Mouse (Mus musculus): Measurements from ENCODE around the gene Ccdc82. TPM values are rescaled to one million over a fixed set of nuclear protein-coding genes. Genes with fewer than 3 reads are reported as not detected.
A peak's percentile ranks its signal among the peaks of the same experiment; 100 is the strongest.

Gene Ccdc82
- polyA plus RNA-seq, 1 experiment from 2014 or later, result 15.8 TPM

- Histone ChIP-seq H3K9me3 (ENCODE audit: control insufficient read depth, low read length) (no peaks in the 10 kb centered on the region), H3K4me2 (ENCODE audit: low read length) (peak within 1 kb of the TSS; percentile 75), H3K9ac (replicated peaks; ENCODE audit: low read length) (peak within 1 kb of the TSS; percentile 54; the same call in 1 of the 2 replicates), H3K36me3 (ENCODE audit: control insufficient read depth, insufficient read depth, low read length) (0 out of 2 replicates have a peak, but pooled peaks cover 3% of the 10 kb centered on the region), H3K27ac (replicated peaks; ENCODE audit: low read depth, low read length) (peak within 1 kb of the TSS; percentile 66), H3K4me1 (ENCODE audit: control insufficient read depth, insufficient read depth, low read length) (peaks cover 18% of the 10 kb centered on the region), H3K4me3 (replicated peaks; ENCODE audit: low read depth, low read length) (peak within 1 kb of the TSS; percentile 52), H3K27me3 (ENCODE audit: control insufficient read depth, insufficient read depth, low read length) (no peaks in the 10 kb centered on the region)
- DNase-seq (peak; percentile 59), ATAC-seq (ENCODE audit: low FRiP score, low TSS enrichment) (no peak)
- 8% methylated on average over 10 of the region's 10 CpGs for WGBS
Observed at GRCm38 (mm10) chr9:13245481-13245880, 1.3 kb upstream of the Ccdc82 start, which contains the start of gene Jrkl. Gene Jrkl, minus strand, starts transcription at chr9:13245829.

- Histone ChIP-seq H3K27ac (replicated peaks; ENCODE audit: low read depth, low read length) (no peak overlapping the region), H3K4me1 (ENCODE audit: control insufficient read depth, insufficient read depth, low read length) (peaks cover 18% of the 10 kb centered on the region), H3K27me3 (ENCODE audit: control insufficient read depth, insufficient read depth, low read length) (no peaks in the 10 kb centered on the region), H3K4me3 (replicated peaks; ENCODE audit: low read depth, low read length) (peak overlapping the region; percentile 52; the same call in 1 of the 2 replicates), H3K9ac (replicated peaks; ENCODE audit: low read length) (no peak overlapping the region), H3K36me3 (ENCODE audit: control insufficient read depth, insufficient read depth, low read length) (no peaks in the 10 kb centered on the region), H3K4me2 (ENCODE audit: low read length) (peak overlapping the region; percentile 65), H3K9me3 (ENCODE audit: control insufficient read depth, low read length) (no peaks in the 10 kb centered on the region)
- WGBS, result 97% methylated on average over 4 of the region's 4 CpGs
- ATAC-seq (ENCODE audit: low FRiP score, low TSS enrichment), result no peak
- DNase-seq, result no peak
Observed at GRCm38 (mm10) chr9:13248104-13248503, 1.3 kb downstream of the Ccdc82 start.

- Histone ChIP-seq H3K9me3 (ENCODE audit: control insufficient read depth, low read length) (no peaks in the 10 kb centered on the region), H3K4me2 (ENCODE audit: low read length) (no peak overlapping the region), H3K4me3 (replicated peaks; ENCODE audit: low read depth, low read length) (no peak overlapping the region), H3K27me3 (ENCODE audit: control insufficient read depth, insufficient read depth, low read length) (no peaks in the 10 kb centered on the region), H3K4me1 (ENCODE audit: control insufficient read depth, insufficient read depth, low read length) (peaks cover 5% of the 10 kb centered on the region; the same call in 1 of the 2 replicates), H3K9ac (replicated peaks; ENCODE audit: low read length) (no peak overlapping the region), H3K27ac (replicated peaks; ENCODE audit: low read depth, low read length) (no peak overlapping the region), H3K36me3 (ENCODE audit: control insufficient read depth, insufficient read depth, low read length) (no peaks in the 10 kb centered on the region)
- WGBS, result 78% methylated on average over 2 of the region's 2 CpGs
- DNase-seq, result no peak
- no peak for ATAC-seq (ENCODE audit: low FRiP score, low TSS enrichment)
Observed at GRCm38 (mm10) chr9:13251251-13251650, 4.5 kb downstream of the Ccdc82 start.

- Histone ChIP-seq H3K9me3 (ENCODE audit: control insufficient read depth, low read length) (no peaks in the 10 kb centered on the region), H3K36me3 (ENCODE audit: control insufficient read depth, insufficient read depth, low read length) (no peaks in the 10 kb centered on the region), H3K4me2 (ENCODE audit: low read length) (no peak overlapping the region), H3K27me3 (ENCODE audit: control insufficient read depth, insufficient read depth, low read length) (no peaks in the 10 kb centered on the region), H3K27ac (replicated peaks; ENCODE audit: low read depth, low read length) (no peak overlapping the region), H3K4me3 (replicated peaks; ENCODE audit: low read depth, low read length) (no peak overlapping the region), H3K4me1 (ENCODE audit: control insufficient read depth, insufficient read depth, low read length) (no peaks in the 10 kb centered on the region), H3K9ac (replicated peaks; ENCODE audit: low read length) (no peak overlapping the region)
- 95% methylated on average over 1 of the region's 1 CpGs for WGBS
- DNase-seq (no peak), ATAC-seq (ENCODE audit: low FRiP score, low TSS enrichment) (no peak)
Observed at GRCm38 (mm10) chr9:13256726-13257125, 10.0 kb downstream of the Ccdc82 start.

DNA sequence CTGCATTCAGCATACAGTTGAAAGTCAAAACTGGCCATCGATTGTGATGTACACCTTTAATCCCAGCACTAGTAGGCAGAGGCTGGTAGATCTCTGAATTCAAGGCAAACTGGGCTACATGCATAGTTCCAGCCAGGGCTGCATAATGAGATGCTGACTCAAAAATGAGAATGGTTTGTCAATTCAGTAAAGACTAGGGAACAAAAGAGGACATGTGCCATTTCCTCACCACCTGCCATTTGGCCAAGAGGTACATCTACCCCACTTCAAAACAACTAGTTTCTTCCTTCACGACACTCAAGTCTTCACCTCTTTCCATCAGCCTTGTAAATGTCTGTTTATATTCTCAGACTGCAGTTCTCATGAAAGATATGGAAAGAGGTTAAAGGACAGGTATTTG, 11.4 kb downstream of the Ccdc82 start:
- Histone ChIP-seq H3K4me1 (ENCODE audit: control insufficient read depth, insufficient read depth, low read length) (no peaks in the 10 kb centered on the region), H3K4me2 (ENCODE audit: low read length) (no peak overlapping the region), H3K27ac (replicated peaks; ENCODE audit: low read depth, low read length) (no peak overlapping the region), H3K27me3 (ENCODE audit: control insufficient read depth, insufficient read depth, low read length) (no peaks in the 10 kb centered on the region), H3K9ac (replicated peaks; ENCODE audit: low read length) (no peak overlapping the region), H3K36me3 (ENCODE audit: control insufficient read depth, insufficient read depth, low read length) (no peaks in the 10 kb centered on the region), H3K9me3 (ENCODE audit: control insufficient read depth, low read length) (no peaks in the 10 kb centered on the region), H3K4me3 (replicated peaks; ENCODE audit: low read depth, low read length) (no peak overlapping the region)
- 93% methylated on average over 2 of the region's 2 CpGs for WGBS
- ATAC-seq (ENCODE audit: low FRiP score, low TSS enrichment) (no peak), DNase-seq (no peak)

GRCm38 (mm10) chr9:13260980-13261379, 14.2 kb downstream of the Ccdc82 start:
- DNase-seq, result no peak
- Histone ChIP-seq H3K27ac (replicated peaks; ENCODE audit: low read depth, low read length) (no peak overlapping the region), H3K4me1 (ENCODE audit: control insufficient read depth, insufficient read depth, low read length) (no peaks in the 10 kb centered on the region), H3K4me2 (ENCODE audit: low read length) (no peak overlapping the region), H3K9ac (replicated peaks; ENCODE audit: low read length) (no peak overlapping the region), H3K27me3 (ENCODE audit: control insufficient read depth, insufficient read depth, low read length) (no peaks in the 10 kb centered on the region), H3K9me3 (ENCODE audit: control insufficient read depth, low read length) (no peaks in the 10 kb centered on the region), H3K4me3 (replicated peaks; ENCODE audit: low read depth, low read length) (no peak overlapping the region), H3K36me3 (ENCODE audit: control insufficient read depth, insufficient read depth, low read length) (no peaks in the 10 kb centered on the region)
- 93% methylated on average over 3 of the region's 3 CpGs for WGBS
- no peak for ATAC-seq (ENCODE audit: low FRiP score, low TSS enrichment)

- H3K4me1 ChIP-seq (ENCODE audit: control insufficient read depth, insufficient read depth, low read length), result no peaks in the 10 kb centered on the region
- H3K4me2 ChIP-seq (ENCODE audit: low read length), result no peak overlapping the region
- H3K27ac ChIP-seq (replicated peaks; ENCODE audit: low read depth, low read length), result no peak overlapping the region
- H3K36me3 ChIP-seq (ENCODE audit: control insufficient read depth, insufficient read depth, low read length), result no peaks in the 10 kb centered on the region
- no peak for DNase-seq
- no peak overlapping the region for H3K9ac ChIP-seq (replicated peaks; ENCODE audit: low read length)
- H3K4me3 ChIP-seq (replicated peaks; ENCODE audit: low read depth, low read length), result no peak overlapping the region
- no peaks in the 10 kb centered on the region for H3K9me3 ChIP-seq (ENCODE audit: control insufficient read depth, low read length)
- no peaks in the 10 kb centered on the region for H3K27me3 ChIP-seq (ENCODE audit: control insufficient read depth, insufficient read depth, low read length)
- no peak for ATAC-seq (ENCODE audit: low FRiP score, low TSS enrichment)
- 94% methylated on average over 1 of the region's 1 CpGs for WGBS
Observed at GRCm38 (mm10) chr9:13273219-13273618, 26.5 kb downstream of the Ccdc82 start.

GRCm38 (mm10) chr9:13287482-13287881, 40.7 kb downstream of the Ccdc82 start:
- DNase-seq (no peak), ATAC-seq (ENCODE audit: low FRiP score, low TSS enrichment) (no peak)
- H3K36me3 ChIP-seq (ENCODE audit: control insufficient read depth, insufficient read depth, low read length), result no peaks in the 10 kb centered on the region
- no peak overlapping the region for H3K4me2 ChIP-seq (ENCODE audit: low read length)
- H3K9ac ChIP-seq (replicated peaks; ENCODE audit: low read length), result no peak overlapping the region
- no peaks in the 10 kb centered on the region for H3K9me3 ChIP-seq (ENCODE audit: control insufficient read depth, low read length)
- no peak overlapping the region for H3K27ac ChIP-seq (replicated peaks; ENCODE audit: low read depth, low read length)
- 78% methylated on average over 2 of the region's 2 CpGs for WGBS
- H3K27me3 ChIP-seq (ENCODE audit: control insufficient read depth, insufficient read depth, low read length), result no peaks in the 10 kb centered on the region
- H3K4me1 ChIP-seq (ENCODE audit: control insufficient read depth, insufficient read depth, low read length), result no peaks in the 10 kb centered on the region
- H3K4me3 ChIP-seq (replicated peaks; ENCODE audit: low read depth, low read length), result no peak overlapping the region

- WGBS, result under 1% methylated on average over 28 of the region's 28 CpGs
- H3K27me3 ChIP-seq (ENCODE audit: control insufficient read depth, insufficient read depth, low read length), result no peaks in the 10 kb centered on the region
- H3K4me3 ChIP-seq (replicated peaks; ENCODE audit: low read depth, low read length), result peak overlapping the region; percentile 45
- DNase-seq (peak; percentile 92), ATAC-seq (ENCODE audit: low FRiP score, low TSS enrichment) (peak; percentile 89)
- no peaks in the 10 kb centered on the region for H3K9me3 ChIP-seq (ENCODE audit: control insufficient read depth, low read length)
- H3K4me2 ChIP-seq (ENCODE audit: low read length), result peak overlapping the region; percentile 85
- H3K27ac ChIP-seq (replicated peaks; ENCODE audit: low read depth, low read length), result peak overlapping the region; percentile 78
- peak overlapping the region; percentile 55 for H3K9ac ChIP-seq (replicated peaks; ENCODE audit: low read length)
- no peaks in the 10 kb centered on the region for H3K36me3 ChIP-seq (ENCODE audit: control insufficient read depth, insufficient read depth, low read length)
- H3K4me1 ChIP-seq (ENCODE audit: control insufficient read depth, insufficient read depth, low read length), result peaks cover 37% of the 10 kb centered on the region
Observed at GRCm38 (mm10) chr9:13296274-13297121, 49.7 kb downstream of the Ccdc82 start.
